Mouse (Mus musculus) liver, adult 2 months (tissue): ENCODE measurements at regions not wholly inside any gene's neighbourhood (a gene's known extent, or its start where the extent isn't known, plus 50 kb on each side); places are given as distances from the start of the nearest gene placed in this dataset.

Experiments used
- CTCF ChIP-seq: fragments of 200-500 bp; IDR thresholded peaks from 2 replicates; pipeline ENCODE4 v1.5.1; 2011; ENCODE audit warnings: low read depth, low read length, control low read depth
- POLR2A ChIP-seq: fragments of 200-500 bp; IDR thresholded peaks from 2 replicates; pipeline ENCODE4 v1.6.1; 2011; ENCODE audit warnings: low read length, control low read depth; ENCODE audit not compliant: insufficient read depth; ENCODE audit errors: extremely low read depth

GRCm38 (mm10) chr14:100357131-100357530, 72.7 kb upstream of the Klf12 start:
- TF ChIP-seq CTCF (no peak), POLR2A (no peak)
